Mouse (Mus musculus): Measurements from ENCODE around the gene Slx4.

GRCm38 (mm10) chr16:3959261-3959660, 44.3 kb downstream of the Slx4 start:
- no peak for TF ChIP-seq POLR2A (IDR thresholded peaks at IDR 0.05; ENCODE audit: borderline replicate concordance, control insufficient read depth, low read depth, low read length)
- TF ChIP-seq CTCF (IDR thresholded peaks at IDR 0.05; ENCODE audit: control insufficient read depth, insufficient read depth, low read length) = no peak

Data from bone marrow, adult 2 months (tissue).